Mouse (Mus musculus) megakaryocyte, embryonic 14.5 days (primary cell): ENCODE results near the gene Tas1r2. TPM values are rescaled to one million over a fixed set of nuclear protein-coding genes. Genes with fewer than 3 reads are reported as not detected.

ENCODE experiments used
- H3K27me3 ChIP-seq: replicated peaks from 2 replicates; pipeline ENCODE3; 2012; ENCODE audit warnings: inconsistent platforms
- H3K36me3 ChIP-seq: replicated peaks from 2 replicates; pipeline ENCODE3; 2012; ENCODE audit warnings: low read length, inconsistent platforms, mixed read lengths
- H3K4me1 ChIP-seq: 2 replicates; pipeline ENCODE4 v1.6.1; 2012; ENCODE audit warnings: inconsistent platforms
- H3K4me3 ChIP-seq: replicated peaks from 2 replicates; pipeline ENCODE3; 2012; ENCODE audit warnings: moderate library complexity, mild to moderate bottlenecking, inconsistent platforms
- H3K9me3 ChIP-seq: 2 replicates; pipeline ENCODE4 v1.6.1; 2012; ENCODE audit warnings: inconsistent platforms
- FLI1 ChIP-seq: IDR thresholded peaks from 2 replicates; pipeline ENCODE4 v1.6.1; 2012; ENCODE audit warnings: low read length, inconsistent platforms, mixed read lengths
- GATA1 ChIP-seq: IDR thresholded peaks from 3 replicates; pipeline ENCODE4 v1.6.1; 2012; ENCODE audit warnings: mixed read lengths, low read length, inconsistent platforms, borderline replicate concordance
- polyA plus RNA-seq: library from polyadenylated mRNA; stranded (reverse); fragments of >175 nt; gene quantifications from 2 replicates; pipeline ENCODE4 v1.2.3, GENCODE M21; 2012; ENCODE audit warnings: low replicate concordance; ENCODE audit not compliant: insufficient read depth

The Tas1r2 gene
- polyA plus RNA-seq, 1 experiment: 0.48 TPM

- Histone ChIP-seq H3K9me3 (peaks cover 32% of the 10 kb centered on the region), H3K4me3 (no peak overlapping the region), H3K27me3 (peaks cover 79% of the 10 kb centered on the region), H3K36me3 (no peaks in the 10 kb centered on the region), H3K4me1 (no peaks in the 10 kb centered on the region)
- TF ChIP-seq FLI1 (no peak), GATA1 (no peak)
These were observed 8.6 kb downstream of the Tas1r2 start for GRCm38 (mm10) chr4:139661897-139662296.

GRCm38 (mm10) chr4:139667632-139668031 is 14.3 kb downstream of the Tas1r2 start:
- no peak overlapping the region for H3K4me3 ChIP-seq
- no peaks in the 10 kb centered on the region for H3K4me1 ChIP-seq
- TF ChIP-seq FLI1: no peak
- no peak for TF ChIP-seq GATA1
- peaks cover 9% of the 10 kb centered on the region for H3K9me3 ChIP-seq
- peaks cover 57% of the 10 kb centered on the region for H3K27me3 ChIP-seq
- H3K36me3 ChIP-seq: no peaks in the 10 kb centered on the region

- Histone ChIP-seq H3K4me1 (no peaks in the 10 kb centered on the region), H3K4me3 (no peak overlapping the region), H3K27me3 (peaks cover 55% of the 10 kb centered on the region), H3K36me3 (no peaks in the 10 kb centered on the region), H3K9me3 (peaks cover 9% of the 10 kb centered on the region)
- TF ChIP-seq GATA1 (no peak), FLI1 (no peak)
These were observed 16.5 kb downstream of the Tas1r2 start for GRCm38 (mm10) chr4:139669847-139670246.

GRCm38 (mm10) chr4:139675696-139676095 is 22.4 kb downstream of the Tas1r2 start:
- Histone ChIP-seq H3K9me3 (peaks cover 39% of the 10 kb centered on the region), H3K27me3 (peaks cover 42% of the 10 kb centered on the region), H3K4me3 (no peak overlapping the region), H3K36me3 (no peaks in the 10 kb centered on the region), H3K4me1 (no peaks in the 10 kb centered on the region)
- TF ChIP-seq GATA1 (no peak), FLI1 (no peak)

- peaks cover 18% of the 10 kb centered on the region for H3K27me3 ChIP-seq
- no peaks in the 10 kb centered on the region for H3K36me3 ChIP-seq
- H3K4me1 ChIP-seq: no peaks in the 10 kb centered on the region; the same call in 1 of the 2 replicates
- no peak overlapping the region for H3K4me3 ChIP-seq
- TF ChIP-seq GATA1: no peak
- no peak for TF ChIP-seq FLI1
- peaks cover 40% of the 10 kb centered on the region for H3K9me3 ChIP-seq
These were observed 30.6 kb downstream of the Tas1r2 start for GRCm38 (mm10) chr4:139683728-139684638.

- Histone ChIP-seq H3K4me1 (peaks cover 4% of the 10 kb centered on the region; the same call in 1 of the 2 replicates), H3K4me3 (no peak overlapping the region), H3K36me3 (no peaks in the 10 kb centered on the region), H3K9me3 (peaks cover 35% of the 10 kb centered on the region), H3K27me3 (peaks cover 22% of the 10 kb centered on the region)
- TF ChIP-seq GATA1 (no peak), FLI1 (no peak)
These were observed 31.3 kb downstream of the Tas1r2 start for GRCm38 (mm10) chr4:139684639-139685017.

GRCm38 (mm10) chr4:139688058-139688457 is 34.7 kb downstream of the Tas1r2 start:
- TF ChIP-seq GATA1 (no peak), FLI1 (no peak)
- Histone ChIP-seq H3K9me3 (peaks cover 5% of the 10 kb centered on the region; the same call in 1 of the 2 replicates), H3K4me1 (peaks cover 8% of the 10 kb centered on the region; the same call in 1 of the 2 replicates), H3K27me3 (peaks cover 44% of the 10 kb centered on the region), H3K4me3 (no peak overlapping the region), H3K36me3 (no peaks in the 10 kb centered on the region)

- H3K4me3 ChIP-seq: no peak overlapping the region
- H3K36me3 ChIP-seq: no peaks in the 10 kb centered on the region
- no peak for TF ChIP-seq GATA1
- TF ChIP-seq FLI1: no peak
- no peaks in the 10 kb centered on the region for H3K9me3 ChIP-seq
- peaks cover 8% of the 10 kb centered on the region; the same call in 1 of the 2 replicates for H3K4me1 ChIP-seq
- peaks cover 52% of the 10 kb centered on the region for H3K27me3 ChIP-seq
These were observed 36.4 kb downstream of the Tas1r2 start for GRCm38 (mm10) chr4:139689627-139690269.

- Histone ChIP-seq H3K36me3 (no peaks in the 10 kb centered on the region), H3K4me3 (no peak overlapping the region), H3K4me1 (peaks cover 8% of the 10 kb centered on the region; the same call in 1 of the 2 replicates), H3K27me3 (peaks cover 57% of the 10 kb centered on the region), H3K9me3 (no peaks in the 10 kb centered on the region)
- no peak for TF ChIP-seq FLI1
- no peak for TF ChIP-seq GATA1
These were observed 40.0 kb downstream of the Tas1r2 start for GRCm38 (mm10) chr4:139693315-139693714.

- H3K4me3 ChIP-seq: no peak overlapping the region
- TF ChIP-seq FLI1 (no peak), GATA1 (no peak)
- no peaks in the 10 kb centered on the region for H3K36me3 ChIP-seq
- no peaks in the 10 kb centered on the region for H3K4me1 ChIP-seq
- H3K27me3 ChIP-seq: peaks cover 57% of the 10 kb centered on the region
- H3K9me3 ChIP-seq: no peaks in the 10 kb centered on the region
These were observed 44.4 kb downstream of the Tas1r2 start for GRCm38 (mm10) chr4:139697755-139698154.
